In genomic region chr2:38355731-38356427, GRCm38 (mm10) we compare ENCODE assay signal across 10 mouse cellular contexts. TPM values are rescaled to one million over a fixed set of nuclear protein-coding genes. Genes with fewer than 3 reads are reported as not detected.
DNase-seq lines count a peak whose midpoint lies in the region; ATAC-seq and TF ChIP-seq lines count a peak whose summit lies in the region.
"Had no signal": no experiment of that assay in that cellular context is flagged by ENCODE, and none has a peak within 500 bp of the region (broad histone marks: within the 10 kb centered on the region; RNA-seq: fewer than 3 reads in every experiment).

No protein-coding gene starts in this region.

- H3K27me3 ChIP-seq in forebrain, embryonic 14.5 days (replicated peaks; ENCODE audit: control insufficient read depth, insufficient read depth, low read length) = peaks cover 2% of the 10 kb centered on the region; the same call in 1 of the 2 replicates
- H3K27me3 ChIP-seq in liver, embryonic 16.5 days (ENCODE audit: control insufficient read depth, insufficient read depth, low read depth, low read length) = peaks cover 100% of the 10 kb centered on the region

- DNase-seq in kidney, adult 18-20 months = peak; percentile 39
- no peak for DNase-seq in kidney, postnatal 14 days
- no peak for DNase-seq in forebrain, embryonic 14.5 days (ENCODE audit: low spot score)
- no peak for DNase-seq in spleen, postnatal 14 days (ENCODE audit: low spot score in 2 of 2)
- DNase-seq: cerebellum, adult 11-12 months had no signal

- peak overlapping the region; percentile 99 for H3K9ac ChIP-seq in forebrain, embryonic 14.5 days (ENCODE audit: low read length)
- no peak overlapping the region for H3K9ac ChIP-seq in liver, embryonic 16.5 days (ENCODE audit: low read depth, low read length)

- TF ChIP-seq CTCF in cortical plate, adult 2 months (IDR thresholded peaks at IDR 0.05; ENCODE audit: extremely low read depth, insufficient read depth, low read length) = no peak

- 0 out of 2 replicates have a peak overlapping the region, but pooled peaks have one; percentile 42 for H3K27ac ChIP-seq in cortical plate, adult 2 months (ENCODE audit: insufficient read depth, low read length)
- H3K27ac ChIP-seq in forebrain, embryonic 14.5 days (ENCODE audit: low read depth, low read length) = peak overlapping the region; percentile 90
- no peak overlapping the region for H3K27ac ChIP-seq in liver, embryonic 16.5 days (ENCODE audit: low read length)

- no peak for TF ChIP-seq POLR2A in cortical plate, adult 2 months (IDR thresholded peaks at IDR 0.05; ENCODE audit: extremely low read depth, insufficient read depth, low read length)

- peak overlapping the region; percentile 91 for H3K4me2 ChIP-seq in forebrain, embryonic 14.5 days (ENCODE audit: low read length)
- H3K4me2 ChIP-seq in liver, embryonic 16.5 days (ENCODE audit: low read depth, low read length) = no peak overlapping the region

- H3K4me3 ChIP-seq in cortical plate, adult 2 months (ENCODE audit: insufficient read depth, low read length) = peak overlapping the region; percentile 84
- peak overlapping the region; percentile 90 for H3K4me3 ChIP-seq in forebrain, embryonic 14.5 days (ENCODE audit: low read depth, low read length)
- H3K4me3 ChIP-seq in liver, embryonic 16.5 days (ENCODE audit: low read depth, low read length) = 0 out of 2 replicates have a peak overlapping the region, but pooled peaks have one; percentile 9

- H3K36me3 ChIP-seq in forebrain, embryonic 14.5 days (ENCODE audit: control insufficient read depth, insufficient read depth, low read length) = peaks cover 41% of the 10 kb centered on the region
- no peaks in the 10 kb centered on the region for H3K36me3 ChIP-seq in liver, embryonic 16.5 days (ENCODE audit: control insufficient read depth, insufficient read depth)

- no peak for ATAC-seq in forebrain, embryonic 14.5 days
- no peak for ATAC-seq in liver, embryonic 16.5 days (ENCODE audit: low read depth)
- ATAC-seq in erythroid progenitor cell, adult 5-6 weeks (replicated peaks; ENCODE audit: low FRiP score, poor library complexity, severe bottlenecking) = no peak
- no peak for ATAC-seq in monocyte, adult 5-6 weeks (replicated peaks; ENCODE audit: insufficient number of reproducible peaks, low FRiP score, low TSS enrichment, poor library complexity, severe bottlenecking)

- H3K9me3 ChIP-seq in forebrain, embryonic 14.5 days (replicated peaks; ENCODE audit: control insufficient read depth, low read length) = no peaks in the 10 kb centered on the region
- no peaks in the 10 kb centered on the region for H3K9me3 ChIP-seq in liver, embryonic 16.5 days (replicated peaks; ENCODE audit: control insufficient read depth, low read length)

- H3K4me1 ChIP-seq in cortical plate, adult 2 months (ENCODE audit: control insufficient read depth, insufficient read depth, low read length) = 0 out of 2 replicates have a peak, but pooled peaks cover 2% of the 10 kb centered on the region
- peaks cover 24% of the 10 kb centered on the region for H3K4me1 ChIP-seq in forebrain, embryonic 14.5 days (ENCODE audit: control insufficient read depth, insufficient read depth, low read length)
- H3K4me1 ChIP-seq in liver, embryonic 16.5 days (ENCODE audit: control insufficient read depth, low read depth, low read length) = peaks cover 3% of the 10 kb centered on the region

- WGBS in forebrain, embryonic 14.5 days = under 1% methylated on average over 19 of the region's 19 CpGs
- WGBS in liver, embryonic 16.5 days (ENCODE audit: insufficient replicate concordance) = 1% methylated on average over 19 of the region's 19 CpGs

RNA-seq across cellular contexts. Expression of gene Lhx2, which starts 16.8 kb away (rescaled TPM):
- 82.4 and 83.3 TPM in 2 replicates for polyA plus RNA-seq in cortical plate, adult 2 months (2012; rRNA removed)
- 85.1 and 102 TPM in 2 replicates for polyA plus RNA-seq in forebrain, embryonic 14.5 days (2014; fragmentation: Nextera tagmentation; extraction: Ambion mirVana)
- 1.1 and 1.8 TPM in 2 replicates for polyA plus RNA-seq in liver, embryonic 16.5 days (2015; fragmentation: Nextera tagmentation; extraction: Ambion mirVana)
- not detected in 2 replicates for total RNA-seq in erythroid progenitor cell, adult 5-6 weeks (2015; ENCODE audit: low replicate concordance)
- total RNA-seq in erythroid progenitor cell, adult 5-6 weeks (2017; ENCODE audit: low replicate concordance) = not detected in 2 replicates
- not detected in 3 replicates for total RNA-seq in monocyte, adult 5-6 weeks (2017)
- polyA plus RNA-seq: large intestine, adult 2 months had no signal

Comparison
In these comparisons a context has a peak if more than half of its experiments do, and no peak if none do; other contexts are left out.
1. H3K4me3 ChIP-seq: peak in every context shown above with its lines; median percentile 90 in forebrain, embryonic 14.5 days; 84 in cortical plate, adult 2 months; 9 in liver, embryonic 16.5 days.
2. RNA of gene Lhx2, which starts 16.8 kb away (polyA plus RNA-seq): 85.1 to 102 TPM in forebrain, embryonic 14.5 days and 82.4 to 83.3 TPM in cortical plate, adult 2 months; 1.1 to 1.8 TPM in liver, embryonic 16.5 days; every median in the first group is over 10 times any median in the second.